Mouse (Mus musculus) hindbrain, embryonic 16.5 days (tissue): ENCODE data around the gene Hinfp. TPM values are rescaled to one million over a fixed set of nuclear protein-coding genes. Genes with fewer than 3 reads are reported as not detected.
A peak's percentile ranks its signal among the peaks of the same experiment; 100 is the strongest.
"Not testable (repeated sequence)": the region's sequence is repeated elsewhere in the genome, so short reads cannot be mapped to it uniquely, and the experiment has no call there.

Source experiments
- ATAC-seq: fragments of 200-750 bp; cut with Nextera tagmentation; 2 replicates; pipeline ENCODE4 v1.8.0; 2017; ENCODE audit warnings: moderate TSS enrichment, moderate library complexity
- H3K27ac ChIP-seq: fragments of 300-500 bp; sonication (generic); 2 replicates; pipeline ENCODE4 v1.5.1; 2014; ENCODE audit warnings: low read depth, mild to moderate bottlenecking, control low read depth, low read length, moderate library complexity
- H3K27me3 ChIP-seq: fragments of 300-500 bp; sonication (generic); replicated peaks from 2 replicates; pipeline ENCODE4 v1.6.1; 2014; ENCODE audit warnings: low read length; ENCODE audit not compliant: control insufficient read depth, insufficient read depth
- H3K36me3 ChIP-seq: fragments of 300-500 bp; sonication (generic); 2 replicates; pipeline ENCODE4 v1.6.1; 2014; ENCODE audit warnings: mild to moderate bottlenecking, low read length, moderate library complexity, mixed read lengths; ENCODE audit not compliant: control insufficient read depth, insufficient read depth
- H3K4me1 ChIP-seq: fragments of 300-500 bp; sonication (generic); 2 replicates; pipeline ENCODE4 v1.6.1; 2014; ENCODE audit warnings: low read depth, low read length; ENCODE audit not compliant: control insufficient read depth, insufficient read depth
- H3K4me2 ChIP-seq: fragments of 300-500 bp; sonication (generic); 2 replicates; pipeline ENCODE4 v1.6.1; 2014; ENCODE audit warnings: mild to moderate bottlenecking, low read length, control low read depth, moderate library complexity
- H3K4me3 ChIP-seq: fragments of 300-500 bp; sonication (generic); 2 replicates; pipeline ENCODE4 v1.5.1; 2014; ENCODE audit warnings: mild to moderate bottlenecking, low read length, control low read depth, moderate library complexity
- H3K9ac ChIP-seq: fragments of 300-500 bp; sonication (generic); 2 replicates; pipeline ENCODE4 v1.6.1; 2014; ENCODE audit warnings: low read depth, mild to moderate bottlenecking, control low read depth, low read length, moderate library complexity
- H3K9me3 ChIP-seq: fragments of 300-500 bp; sonication (generic); 2 replicates; pipeline ENCODE4 v1.6.1; 2014; ENCODE audit warnings: mild to moderate bottlenecking, low read length, moderate library complexity; ENCODE audit not compliant: control insufficient read depth
- WGBS: fragments of 180-500 bp; shearing (Covaris S2); extraction: QIAGEN DNeasy Blood & Tissue Kit; methylation state at CpG from one replicate; pipeline ENCODE4 v1.1.7; 2014; 5-methylcytosine and 5-hydroxymethylcytosine counted together
- polyA plus RNA-seq: library from polyadenylated mRNA; unstranded; fragments of >200 nt; fragmentation: Nextera tagmentation; extraction: Ambion mirVana; gene quantifications from 2 replicates; pipeline ENCODE4 v1.2.1, GENCODE M21; 2015

Gene Hinfp
- polyA plus RNA-seq, 1 experiment from 2014 or later, result 22.3 TPM

DNA sequence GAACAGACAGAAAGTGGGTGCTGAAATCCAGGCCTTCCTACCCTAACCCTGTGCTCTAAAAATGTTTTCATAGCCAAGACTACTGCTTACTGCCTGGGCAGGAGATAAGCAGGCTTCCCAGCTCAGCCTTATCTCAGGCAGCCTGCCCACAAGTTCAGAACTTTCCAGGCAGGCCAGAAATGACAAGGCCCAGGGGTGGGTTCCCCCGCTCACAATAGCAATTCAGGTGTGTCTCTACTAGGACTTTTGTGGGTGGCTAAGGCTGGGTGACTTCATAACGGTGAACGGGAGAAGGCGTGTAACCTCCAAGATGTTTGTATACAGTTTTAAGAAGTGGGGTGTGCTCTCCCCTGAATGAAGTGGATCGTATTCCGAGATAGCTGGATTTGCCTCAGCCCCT, 37.8 kb upstream of the Hinfp start:
- Histone ChIP-seq H3K27ac (peak overlapping the region; percentile 99), H3K9me3 (no peaks in the 10 kb centered on the region), H3K36me3 (peaks cover 12% of the 10 kb centered on the region), H3K4me2 (peak overlapping the region; percentile 55), H3K4me1 (peaks cover 5% of the 10 kb centered on the region), H3K9ac (peak overlapping the region; percentile 80), H3K27me3 (no peaks in the 10 kb centered on the region), H3K4me3 (peak overlapping the region; percentile 77)
- WGBS, result 16% methylated on average over 6 of the region's 6 CpGs
- ATAC-seq, result peak; percentile 4

DNA sequence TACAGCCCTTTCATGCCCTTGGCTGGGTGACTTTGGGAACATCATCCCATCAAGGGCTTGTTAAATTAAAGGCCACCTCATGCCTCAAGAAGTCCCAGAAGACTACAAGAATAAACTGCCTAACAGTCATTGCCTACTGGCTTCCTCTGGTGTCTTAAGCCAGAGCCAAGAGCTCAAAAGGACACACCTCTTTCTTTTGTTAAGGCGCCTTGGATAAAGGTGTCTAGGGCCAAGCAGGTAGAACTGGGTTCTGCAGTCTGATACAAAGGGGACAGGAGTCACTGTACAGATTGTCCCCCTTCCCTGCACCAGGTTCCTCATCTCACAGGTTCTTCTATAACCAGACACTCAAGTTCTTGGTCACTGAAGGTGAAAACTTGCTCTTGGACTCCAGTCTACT, 37.1 kb upstream of the Hinfp start:
- peaks cover 8% of the 10 kb centered on the region for H3K4me1 ChIP-seq
- H3K9me3 ChIP-seq, result no peaks in the 10 kb centered on the region
- no peak overlapping the region for H3K9ac ChIP-seq
- WGBS, result 100% methylated on average over 1 of the region's 1 CpGs
- no peak overlapping the region; the same call in 1 of the 2 replicates for H3K4me2 ChIP-seq
- ATAC-seq, result no peak
- H3K4me3 ChIP-seq, result no peak overlapping the region
- H3K27ac ChIP-seq, result no peak overlapping the region
- no peaks in the 10 kb centered on the region for H3K27me3 ChIP-seq
- peaks cover 7% of the 10 kb centered on the region for H3K36me3 ChIP-seq

- H3K9me3 ChIP-seq, result no peaks in the 10 kb centered on the region
- H3K9ac ChIP-seq, result no peak overlapping the region
Observed at GRCm38 (mm10) chr9:44342173-44342572, 36.7 kb upstream of the Hinfp start.

DNA sequence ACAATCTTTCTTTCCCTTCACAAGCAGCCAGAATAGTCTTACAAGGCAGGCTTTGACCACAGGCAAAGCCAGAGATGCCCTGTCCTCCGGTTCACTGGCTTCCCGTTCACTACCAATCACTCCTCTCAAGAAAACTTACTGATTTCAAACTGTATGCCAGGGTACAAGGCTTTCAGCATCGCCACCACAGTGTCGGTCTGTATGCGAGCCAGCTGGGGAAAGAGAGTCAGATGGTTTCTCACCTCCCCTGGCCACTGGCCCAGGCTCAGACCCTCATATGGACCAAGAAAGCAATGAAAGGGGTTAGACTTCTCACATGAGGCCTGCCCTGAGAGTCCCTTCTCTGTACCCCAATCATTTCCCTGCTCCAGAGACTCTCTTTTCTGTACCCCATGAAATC, 36.0 kb upstream of the Hinfp start:
- H3K4me2 ChIP-seq, result no peak overlapping the region
- peaks cover 1% of the 10 kb centered on the region; the same call in 1 of the 2 replicates for H3K36me3 ChIP-seq
- peaks cover 20% of the 10 kb centered on the region for H3K4me1 ChIP-seq
- H3K27me3 ChIP-seq, result no peaks in the 10 kb centered on the region
- no peak overlapping the region for H3K9ac ChIP-seq
- WGBS, result 88% methylated on average over 5 of the region's 5 CpGs
- no peaks in the 10 kb centered on the region for H3K9me3 ChIP-seq
- no peak overlapping the region for H3K4me3 ChIP-seq
- no peak overlapping the region for H3K27ac ChIP-seq
- ATAC-seq, result no peak

More at GRCm38 (mm10) chr9:44342173-44342572, 36.7 kb upstream of the Hinfp start:
- WGBS, result 87% methylated on average over 3 of the region's 3 CpGs
- no peaks in the 10 kb centered on the region for H3K27me3 ChIP-seq
- H3K4me3 ChIP-seq, result no peak overlapping the region
- no peak overlapping the region for H3K4me2 ChIP-seq
- H3K27ac ChIP-seq, result no peak overlapping the region
- H3K4me1 ChIP-seq, result peaks cover 13% of the 10 kb centered on the region
- ATAC-seq, result no peak
- H3K36me3 ChIP-seq, result peaks cover 3% of the 10 kb centered on the region; the same call in 1 of the 2 replicates

- Histone ChIP-seq H3K4me1 (peaks cover 26% of the 10 kb centered on the region), H3K4me3 (no peak overlapping the region), H3K9ac (no peak overlapping the region), H3K27ac (no peak overlapping the region), H3K9me3 (no peaks in the 10 kb centered on the region), H3K4me2 (no peak overlapping the region), H3K36me3 (peaks cover 1% of the 10 kb centered on the region; the same call in 1 of the 2 replicates), H3K27me3 (no peaks in the 10 kb centered on the region)
- 87% methylated on average over 5 of the region's 5 CpGs for WGBS
- ATAC-seq, result no peak
Observed at GRCm38 (mm10) chr9:44338574-44338973, 33.1 kb upstream of the Hinfp start.

DNA sequence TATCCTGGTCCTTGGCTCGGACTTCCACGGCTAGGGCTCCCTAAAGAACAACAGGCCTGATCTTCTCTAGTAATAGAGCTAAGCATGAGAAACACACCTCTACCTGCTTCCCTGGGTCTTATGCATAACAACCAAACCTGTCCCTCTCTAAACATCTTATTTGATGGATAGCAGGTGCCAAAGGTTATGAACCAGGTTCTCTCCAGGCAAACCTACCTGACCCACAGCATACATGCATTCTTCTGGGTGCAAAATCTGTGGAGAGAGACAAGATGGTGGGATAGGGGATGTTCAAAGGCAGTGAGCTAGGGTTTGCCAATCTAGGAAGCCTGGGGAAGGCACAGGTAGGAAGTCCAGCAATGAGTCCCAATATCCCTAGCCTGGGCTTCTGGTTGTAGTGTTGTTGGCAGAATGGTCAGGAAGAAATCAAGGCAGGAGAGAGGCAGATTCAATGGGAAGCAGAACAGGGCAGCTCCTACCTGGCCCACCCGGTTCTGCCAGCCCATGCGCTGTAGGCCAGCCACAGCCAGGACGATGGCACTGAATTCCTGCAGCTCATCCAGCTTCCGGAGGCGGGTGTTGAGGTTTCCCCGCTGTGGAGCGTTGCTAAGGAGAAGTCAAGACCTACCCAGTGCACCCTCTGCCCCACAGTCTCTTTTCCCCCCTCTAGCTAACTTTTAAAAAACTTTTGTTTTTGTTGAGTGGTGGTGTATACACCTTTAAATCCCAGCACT, 32.1 kb upstream of the Hinfp start:
- no peak overlapping the region for H3K4me3 ChIP-seq
- H3K27ac ChIP-seq, result no peak overlapping the region
- H3K4me1 ChIP-seq, result peaks cover 21% of the 10 kb centered on the region
- no peak for ATAC-seq
- WGBS, result 67% methylated on average over 9 of the region's 9 CpGs
- no peak overlapping the region for H3K9ac ChIP-seq
- H3K27me3 ChIP-seq, result no peaks in the 10 kb centered on the region
- peak overlapping the region; percentile 89; the same call in 1 of the 2 replicates for H3K4me2 ChIP-seq
- peaks cover 11% of the 10 kb centered on the region for H3K36me3 ChIP-seq
- no peaks in the 10 kb centered on the region for H3K9me3 ChIP-seq

GRCm38 (mm10) chr9:44336964-44337363, 31.5 kb upstream of the Hinfp start:
- 76% methylated on average over 3 of the region's 3 CpGs for WGBS
- Histone ChIP-seq H3K9ac (peak overlapping the region; percentile 3; the same call in 1 of the 2 replicates), H3K27ac (no peak overlapping the region), H3K4me2 (peak overlapping the region; percentile 89), H3K4me1 (peaks cover 21% of the 10 kb centered on the region), H3K36me3 (peaks cover 14% of the 10 kb centered on the region), H3K27me3 (no peaks in the 10 kb centered on the region), H3K9me3 (no peaks in the 10 kb centered on the region), H3K4me3 (peak overlapping the region; percentile 5; the same call in 1 of the 2 replicates)
- ATAC-seq, result no peak

DNA sequence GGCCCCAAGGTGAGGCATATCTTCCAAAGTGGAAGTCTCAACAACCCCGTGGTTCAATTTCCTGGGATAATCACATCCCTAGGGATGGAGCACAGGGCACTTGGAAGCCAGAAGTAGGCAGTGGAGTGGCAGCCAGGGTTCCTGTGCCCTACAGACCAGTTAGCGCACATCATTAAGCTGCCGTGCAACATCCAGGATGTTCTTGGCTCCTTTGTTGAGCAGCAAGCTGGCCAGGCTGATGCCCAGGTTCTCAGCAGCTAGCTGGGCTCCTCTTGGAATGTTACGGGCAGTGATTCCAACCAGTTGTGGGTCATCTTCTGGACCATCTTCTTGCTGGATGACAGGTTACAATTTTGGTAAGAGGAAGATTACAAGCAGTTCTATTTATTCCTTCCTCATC, 31.0 kb upstream of the Hinfp start:
- peak overlapping the region; percentile 3; the same call in 1 of the 2 replicates for H3K9ac ChIP-seq

DNA sequence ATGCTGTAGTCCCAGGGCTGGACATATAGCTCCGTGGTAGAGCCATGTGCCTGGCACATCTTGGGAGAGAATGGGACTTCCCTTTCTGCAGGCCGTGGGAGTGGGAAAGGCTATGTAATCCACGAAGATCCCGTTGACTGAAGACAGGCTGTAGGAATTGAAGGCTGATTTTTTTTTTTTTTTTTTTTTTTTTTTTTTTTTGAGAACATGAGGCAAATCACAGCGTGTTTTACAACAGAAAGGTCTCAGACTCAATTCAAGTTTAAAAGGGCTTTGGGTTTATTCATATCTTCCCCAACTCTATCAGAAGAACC, 30.6 kb upstream of the Hinfp start:
- Histone ChIP-seq H3K36me3 (peaks cover 20% of the 10 kb centered on the region), H3K27ac (peak overlapping the region; percentile 92; the same call in 1 of the 2 replicates), H3K27me3 (no peaks in the 10 kb centered on the region), H3K4me2 (peak overlapping the region; percentile 89), H3K9me3 (no peaks in the 10 kb centered on the region), H3K4me1 (peaks cover 21% of the 10 kb centered on the region), H3K9ac (peak overlapping the region; percentile 84), H3K4me3 (peak overlapping the region; percentile 80)
- no peak for ATAC-seq
- WGBS, result 2% methylated on average over 5 of the region's 5 CpGs

More for the DNA sequence above, 31.0 kb upstream of the Hinfp start:
- WGBS, result 31% methylated on average over 4 of the region's 4 CpGs
- H3K27me3 ChIP-seq, H3K9me3 ChIP-seq, H3K27ac ChIP-seq, ATAC-seq: not testable (repeated sequence)
- Histone ChIP-seq H3K4me2 (peak overlapping the region; percentile 89), H3K4me1 (peaks cover 21% of the 10 kb centered on the region), H3K36me3 (peaks cover 18% of the 10 kb centered on the region), H3K4me3 (peak overlapping the region; percentile 5)
